Mouse (Mus musculus) brown adipose tissue, adult 24 weeks (tissue): ENCODE results near the gene Gm20388. TPM values are rescaled to one million over a fixed set of nuclear protein-coding genes. Genes with fewer than 3 reads are reported as not detected.

Source experiments
- H3K27ac ChIP-seq: fragments of 200-500 bp; replicated peaks from 2 replicates; pipeline ENCODE4 v1.5.1; 2012; ENCODE audit warnings: low read depth, mild to moderate bottlenecking, low read length
- H3K4me1 ChIP-seq: fragments of 200-500 bp; 2 replicates; pipeline ENCODE4 v1.6.1; 2012; ENCODE audit warnings: low read length, mixed read lengths; ENCODE audit not compliant: control insufficient read depth, insufficient read depth, insufficient read length
- H3K4me3 ChIP-seq: fragments of 200-500 bp; 2 replicates; pipeline ENCODE4 v1.5.1; 2012; ENCODE audit warnings: low read depth, mild to moderate bottlenecking, low read length, moderate library complexity; ENCODE audit not compliant: insufficient read depth
- polyA plus RNA-seq: library from polyadenylated mRNA; stranded (reverse); fragments of >200 nt; gene quantifications from 2 replicates; pipeline ENCODE4 v1.2.4, GENCODE M21; 2012; ENCODE audit not compliant: missing spikeins, insufficient read depth, insufficient read length

Gm20388 gene
- polyA plus RNA-seq, 1 experiment = 44.7 TPM

- H3K4me1 ChIP-seq = peaks cover 1% of the 10 kb centered on the region
- no peak overlapping the region for H3K27ac ChIP-seq
- H3K4me3 ChIP-seq = no peak overlapping the region
Measured at GRCm38 (mm10) chr8:121943057-121943540, 2032.5 kb downstream of the Gm20388 start.

DNA sequence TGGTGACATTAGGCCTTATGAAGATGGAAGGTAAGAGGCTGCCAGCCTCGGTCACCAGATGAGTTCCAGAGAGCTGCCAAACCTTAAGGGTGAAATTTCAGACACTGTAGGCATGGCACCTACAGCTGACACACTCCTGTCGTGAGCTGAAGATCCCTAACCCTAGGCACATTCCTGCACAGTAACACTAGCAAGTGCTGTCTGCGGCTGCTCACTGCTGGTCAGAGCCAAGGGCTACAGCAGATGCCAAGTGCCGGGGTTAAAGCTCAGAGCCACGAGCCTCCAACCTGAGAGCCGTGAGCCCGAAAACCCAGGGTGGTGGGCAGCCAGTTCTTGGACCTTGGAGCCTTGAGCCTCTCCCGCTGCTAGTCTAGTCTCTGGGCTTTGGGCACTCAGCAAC lies 2033.1 kb downstream of the Gm20388 start:
- Histone ChIP-seq H3K4me3 (no peak overlapping the region), H3K4me1 (peaks cover 6% of the 10 kb centered on the region), H3K27ac (no peak overlapping the region)

GRCm38 (mm10) chr8:121944831-121945230 lies 2034.2 kb downstream of the Gm20388 start, which contains the start of gene Car5a:
Gene Car5a, minus strand, starts transcription at chr8:121944904.
- no peak within 1 kb of the TSS for H3K4me3 ChIP-seq
- H3K27ac ChIP-seq = no peak within 1 kb of the TSS
- H3K4me1 ChIP-seq = peaks cover 6% of the 10 kb centered on the region

GRCm38 (mm10) chr8:121946351-121946750 lies 2035.7 kb downstream of the Gm20388 start:
- no peak overlapping the region for H3K27ac ChIP-seq
- H3K4me3 ChIP-seq = no peak overlapping the region

GRCm38 (mm10) chr8:121947047-121947752 lies 2036.6 kb downstream of the Gm20388 start:
- Histone ChIP-seq H3K4me1 (peaks cover 8% of the 10 kb centered on the region), H3K4me3 (peak overlapping the region; percentile 43), H3K27ac (peak overlapping the region; percentile 31; the same call in 1 of the 2 replicates)

More at GRCm38 (mm10) chr8:121946351-121946750, 2035.7 kb downstream of the Gm20388 start:
- peaks cover 6% of the 10 kb centered on the region for H3K4me1 ChIP-seq

DNA sequence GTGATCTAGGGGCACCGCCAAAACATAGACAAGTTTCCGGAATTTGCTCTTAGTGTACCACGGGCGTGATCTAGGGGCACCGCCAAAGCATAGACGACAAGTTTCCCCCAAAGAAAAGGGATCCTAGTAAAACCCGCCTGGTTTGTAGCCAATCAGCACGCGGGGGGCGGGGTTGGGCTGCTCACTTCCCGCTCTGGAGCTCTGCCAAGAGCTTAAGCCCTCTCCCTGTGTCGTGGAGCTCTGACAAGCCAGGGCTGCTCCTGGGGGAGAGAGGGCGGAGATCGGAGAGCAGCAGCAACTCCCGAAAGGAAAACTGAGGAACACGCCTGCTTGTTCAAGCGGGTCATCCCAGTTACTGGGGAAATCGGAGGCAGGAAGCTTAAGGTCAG lies 2037.1 kb downstream of the Gm20388 start:
- H3K27ac ChIP-seq = peak overlapping the region; percentile 47
- H3K4me3 ChIP-seq = peak overlapping the region; percentile 43
- H3K4me1 ChIP-seq = peaks cover 9% of the 10 kb centered on the region

- Histone ChIP-seq H3K4me1 (peaks cover 11% of the 10 kb centered on the region), H3K27ac (peak overlapping the region; percentile 47), H3K4me3 (peak overlapping the region; percentile 43)
Measured at GRCm38 (mm10) chr8:121948321-121949145, 2037.9 kb downstream of the Gm20388 start.

DNA sequence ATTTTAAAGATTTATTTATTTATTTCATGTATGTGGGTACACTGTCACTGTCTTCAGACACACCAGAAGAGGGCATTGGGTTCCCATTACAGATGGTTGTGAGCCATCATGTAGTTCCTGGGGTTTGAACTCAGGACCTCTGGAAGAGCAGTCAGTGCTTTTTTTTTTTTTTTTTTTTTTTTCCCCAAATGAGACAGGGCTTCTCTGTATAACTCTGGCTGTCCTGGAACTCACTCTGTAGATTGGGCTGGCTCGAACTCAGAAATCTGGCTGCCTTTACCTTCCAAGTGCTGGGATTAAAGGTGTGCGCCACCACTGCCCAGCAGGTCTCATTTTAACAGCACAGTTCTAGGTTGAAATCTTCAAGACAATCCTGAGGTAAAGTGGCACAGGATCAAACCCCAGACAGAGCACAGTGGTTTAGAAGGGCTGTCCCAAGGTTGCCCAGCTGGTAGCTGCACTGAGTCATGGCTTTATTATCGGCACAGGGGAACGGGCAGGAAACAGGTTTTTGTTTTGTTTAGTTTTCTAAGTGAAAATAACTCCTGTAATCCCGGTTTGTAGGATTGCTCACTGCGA lies 2038.7 kb downstream of the Gm20388 start, which contains the start of gene Banp:
Gene Banp (plus strand): TSS at position 529 of the 579 bp plus-strand sequence.
- H3K27ac ChIP-seq = peak within 1 kb of the TSS; percentile 95

GRCm38 (mm10) chr8:121949941-121950748 lies 2039.5 kb downstream of the Gm20388 start:
- H3K4me3 ChIP-seq = peak overlapping the region; percentile 87
- peaks cover 11% of the 10 kb centered on the region for H3K4me1 ChIP-seq
- peak overlapping the region; percentile 95 for H3K27ac ChIP-seq

More for the DNA sequence above, 2038.7 kb downstream of the Gm20388 start, which contains the start of gene Banp:
- Histone ChIP-seq H3K4me1 (peaks cover 11% of the 10 kb centered on the region), H3K4me3 (peak within 1 kb of the TSS; percentile 87)

- H3K4me3 ChIP-seq = peak overlapping the region; percentile 87
- peak overlapping the region; percentile 79 for H3K27ac ChIP-seq
- H3K4me1 ChIP-seq = peaks cover 11% of the 10 kb centered on the region
Measured at GRCm38 (mm10) chr8:121950749-121951655, 2040.4 kb downstream of the Gm20388 start.

- Histone ChIP-seq H3K4me1 (peaks cover 11% of the 10 kb centered on the region), H3K27ac (no peak overlapping the region)
Measured at GRCm38 (mm10) chr8:121951656-121952009, 2041.0 kb downstream of the Gm20388 start.

DNA sequence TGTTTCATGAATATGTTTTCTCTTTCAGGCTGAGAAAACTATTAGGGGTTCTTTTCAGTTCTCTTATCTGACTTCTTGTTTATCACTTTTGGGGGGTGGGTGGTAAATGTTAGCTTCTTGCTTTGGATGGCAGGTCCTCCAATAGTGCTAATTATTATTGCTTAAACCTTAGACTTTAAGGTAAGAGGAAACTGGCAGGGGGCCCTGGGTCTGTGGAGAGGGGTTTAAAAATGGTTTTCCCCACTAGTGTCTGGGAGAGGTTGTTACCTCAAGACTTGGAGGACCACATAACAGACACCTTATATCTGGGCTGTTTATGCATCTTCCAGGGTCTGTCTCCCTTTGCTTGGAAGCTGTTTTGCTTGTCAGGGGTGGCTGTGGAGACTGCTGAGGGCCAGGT lies 2041.5 kb downstream of the Gm20388 start:
- no peak overlapping the region for H3K27ac ChIP-seq
- peaks cover 11% of the 10 kb centered on the region for H3K4me1 ChIP-seq
- no peak overlapping the region for H3K4me3 ChIP-seq

More at GRCm38 (mm10) chr8:121951656-121952009, 2041.0 kb downstream of the Gm20388 start:
- peak overlapping the region; percentile 87 for H3K4me3 ChIP-seq

DNA sequence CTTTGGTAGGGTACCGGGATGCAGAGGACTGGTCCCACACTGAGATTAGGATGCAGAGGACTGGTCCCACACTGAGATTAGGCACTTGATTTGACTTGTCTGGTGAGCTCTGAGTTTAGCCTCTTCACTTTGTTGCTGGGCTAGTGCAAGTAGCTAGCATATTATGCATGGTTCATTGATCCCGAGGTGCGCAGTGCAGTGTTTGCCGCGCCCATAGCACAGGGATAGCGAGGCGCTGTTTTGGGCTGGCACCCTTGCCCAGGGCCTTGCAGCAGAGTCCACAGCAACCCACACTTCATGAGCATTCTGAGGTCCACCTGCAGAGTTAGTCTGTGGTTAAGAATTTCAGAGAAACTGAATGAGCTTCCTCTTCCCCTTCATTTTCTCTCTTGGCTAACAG lies 2042.2 kb downstream of the Gm20388 start:
- no peak overlapping the region for H3K27ac ChIP-seq
- H3K4me1 ChIP-seq = peaks cover 11% of the 10 kb centered on the region
- no peak overlapping the region for H3K4me3 ChIP-seq
